ENCODE assay signal across 30 mouse cellular contexts in genomic region chr5:150891262-150891940, GRCm38 (mm10).
DNase-seq lines count a peak whose midpoint lies in the region; ATAC-seq and TF ChIP-seq lines count a peak whose summit lies in the region.
"Had no signal": no experiment of that assay in that cellular context is flagged by ENCODE, and none has a peak within 500 bp of the region (broad histone marks: within the 10 kb centered on the region; RNA-seq: fewer than 3 reads in every experiment).

No protein-coding gene starts in this region.

- in situ Hi-C loops in CH12.LX (cut with MboI; ENCODE audit: low pct_ligation_motif_present, low pct_unique_long_range_greater_than_20kb, low sequenced_read_pairs), result no loop called here

- no peak overlapping the region for H3K4me3 ChIP-seq in CH12.LX (replicated peaks in 1 of 3; ENCODE audit: low read depth in 2 of 3, low read length in 2 of 3, poor library complexity in 1 of 3)
- no peak overlapping the region for H3K4me3 ChIP-seq in heart, adult 2 months
- H3K4me3 ChIP-seq: embryonic facial prominence, embryonic 12.5 days; heart, embryonic 12.5 days; hindbrain, embryonic 13.5 days; limb, embryonic 15.5 days; midbrain, embryonic 13.5 days had no signal

- peaks cover 0 to 11% of the 10 kb centered on the region in 2 experiments; a peak in 2 of 4 replicates for H3K4me1 ChIP-seq in CH12.LX (ENCODE audit: control insufficient read depth in 1 of 2, insufficient read depth in 2 of 2)
- H3K4me1 ChIP-seq in heart, adult 2 months (ENCODE audit: control insufficient read depth, insufficient read depth, low read length), result no peaks in the 10 kb centered on the region
- H3K4me1 ChIP-seq: limb, embryonic 15.5 days had no signal

- no peak for TF ChIP-seq POLR2A in CH12.LX (IDR thresholded peaks at IDR 0.05; ENCODE audit: low read depth, low read length)
- no peak for TF ChIP-seq POLR2A in heart, adult 2 months (IDR thresholded peaks at IDR 0.05; ENCODE audit: insufficient read depth, low read depth, low read length)

- DNase-seq in A20 (ENCODE audit: low read depth, low spot score), result peak; percentile 17
- DNase-seq in CH12.LX (ENCODE audit: extremely low read depth), result peak; percentile 12
- DNase-seq in R1 (ENCODE audit: low read depth, low spot score), result peak; percentile 73
- DNase-seq in lung, postnatal 4 days, result no peak
- no peak for DNase-seq in liver
- DNase-seq in heart, adult 2 months, result no peak
- DNase-seq: adrenal gland, postnatal 10 days; B cell, adult 2 months; cerebellum, adult 11-12 months; cerebellum, adult 9-11 months; embryo, embryonic 11 days; forebrain, postnatal 0 days; gastrocnemius, postnatal 10 days; heart, adult 18-20 months; heart, postnatal 4 days; kidney, adult 18-20 months; kidney, postnatal 36 days; layer of hippocampus, postnatal 36 days; left cerebral cortex, postnatal 4 days; lung, adult 2 months; lung, postnatal 10 days; thymus, adult 2 months; thymus, postnatal 36 days had no signal

- H3K9me3 ChIP-seq in CH12.LX (replicated peaks; ENCODE audit: low read length), result no peaks in the 10 kb centered on the region
- H3K9me3 ChIP-seq: embryonic facial prominence, embryonic 12.5 days; heart, embryonic 12.5 days; hindbrain, embryonic 13.5 days; limb, embryonic 15.5 days; midbrain, embryonic 13.5 days had no signal

- H3K27me3 ChIP-seq in CH12.LX (replicated peaks), result no peaks in the 10 kb centered on the region
- H3K27me3 ChIP-seq in heart, adult 2 months (ENCODE audit: control insufficient read depth, insufficient read depth, low read length), result no peaks in the 10 kb centered on the region
- H3K27me3 ChIP-seq: embryonic facial prominence, embryonic 12.5 days; heart, embryonic 12.5 days; hindbrain, embryonic 13.5 days; limb, embryonic 15.5 days; midbrain, embryonic 13.5 days had no signal

- ATAC-seq in megakaryocyte progenitor cell, adult 5-6 weeks (replicated peaks; ENCODE audit: poor library complexity), result 0 out of 2 replicates have a peak, but pooled peaks have one; percentile 11
- ATAC-seq: forebrain, postnatal 0 days; midbrain, embryonic 13.5 days had no signal

- no peak for TF ChIP-seq CTCF in CH12.LX (conservative IDR thresholded peaks at IDR 0.05 in 1 of 2, IDR thresholded peaks at IDR 0.05 in 1 of 2; ENCODE audit: low read depth in 2 of 2, low read length in 2 of 2)
- no peak for TF ChIP-seq CTCF in heart, adult 2 months (IDR thresholded peaks at IDR 0.05)

- no peak overlapping the region for H3K4me2 ChIP-seq in CH12.LX (ENCODE audit: insufficient read depth, low read depth, poor library complexity, severe bottlenecking)
- H3K4me2 ChIP-seq: embryonic facial prominence, embryonic 12.5 days; heart, embryonic 12.5 days; hindbrain, embryonic 13.5 days; limb, embryonic 15.5 days; midbrain, embryonic 13.5 days had no signal

- H3K27ac ChIP-seq in CH12.LX (ENCODE audit: insufficient read depth, low read depth), result no peak overlapping the region
- no peak overlapping the region for H3K27ac ChIP-seq in heart, adult 2 months
- H3K27ac ChIP-seq: embryonic facial prominence, embryonic 12.5 days; hindbrain, embryonic 13.5 days; limb, embryonic 15.5 days; liver, embryonic 14.5 days; midbrain, embryonic 13.5 days had no signal

- intact Hi-C loops in heart, adult 2 months (cut with DNase I), result no loop called here

- dilution Hi-C loops in CH12.LX (cut with MboI; ENCODE audit: extremely low pct_ligation_motif_present, extremely low pct_unique_long_range_greater_than_20kb, low sequenced_read_pairs), result no loop called here

- no peak overlapping the region for H3K9ac ChIP-seq in CH12.LX (ENCODE audit: insufficient read depth, low read depth)
- no peak overlapping the region for H3K9ac ChIP-seq in heart, adult 2 months (ENCODE audit: low read depth, low read length)
- H3K9ac ChIP-seq: embryonic facial prominence, embryonic 12.5 days; forebrain, postnatal 0 days; heart, embryonic 12.5 days; hindbrain, embryonic 13.5 days; limb, embryonic 15.5 days; liver, embryonic 14.5 days; midbrain, embryonic 13.5 days had no signal

- no peak for TF ChIP-seq EP300 in CH12.LX (IDR thresholded peaks at IDR 0.05; ENCODE audit: low read length)
- no peak for TF ChIP-seq EP300 in heart, adult 2 months (IDR thresholded peaks at IDR 0.05; ENCODE audit: insufficient read depth, low read depth, low read length)

- no peaks in the 10 kb centered on the region for H3K79me2 ChIP-seq in CH12.LX (replicated peaks; ENCODE audit: control insufficient read depth, extremely low read depth, insufficient read depth, poor library complexity, severe bottlenecking)
- no peaks in the 10 kb centered on the region for H3K79me2 ChIP-seq in heart, adult 2 months (replicated peaks; ENCODE audit: control insufficient read depth, insufficient read depth, low read length)

- no peak for TF ChIP-seq RAD21 in CH12.LX (IDR thresholded peaks at IDR 0.05; ENCODE audit: low read depth, low read length)

- 70% methylated on average over 7 of the region's 7 CpGs for WGBS in heart, adult 2 months

- no peaks in the 10 kb centered on the region for H3K36me3 ChIP-seq in CH12.LX (replicated peaks in 1 of 2; ENCODE audit: control insufficient read depth in 1 of 2, insufficient read depth in 1 of 2, low read length in 1 of 2)
- no peaks in the 10 kb centered on the region for H3K36me3 ChIP-seq in heart, adult 2 months (ENCODE audit: control insufficient read depth, insufficient read depth, low read length)
- H3K36me3 ChIP-seq: embryonic facial prominence, embryonic 12.5 days; heart, embryonic 12.5 days; hindbrain, embryonic 13.5 days; limb, embryonic 15.5 days; midbrain, embryonic 13.5 days had no signal

TF ChIP-seq in CH12.LX, 34 proteins besides CTCF, POLR2A, EP300 and RAD21:
- TF ChIP-seq ZMIZ1 (IDR thresholded peaks at IDR 0.05; ENCODE audit: low read depth, low read length) (no peak), ZKSCAN1 (IDR thresholded peaks at IDR 0.05; ENCODE audit: borderline replicate concordance, low read depth, low read length) (no peak), ZNF384 (IDR thresholded peaks at IDR 0.05; ENCODE audit: low read depth, low read length) (no peak), PAX5 (IDR thresholded peaks at IDR 0.05; ENCODE audit: low read length) (no peak), BHLHE40 (IDR thresholded peaks at IDR 0.05; ENCODE audit: low read depth, low read length) (peak; percentile 54), IRF4 (IDR thresholded peaks at IDR 0.05; ENCODE audit: low read depth, low read length) (no peak), NELFE (IDR thresholded peaks at IDR 0.05; ENCODE audit: low read depth, low read length) (no peak), E2F4 (IDR thresholded peaks at IDR 0.05; ENCODE audit: insufficient replicate concordance, low read depth, low read length) (no peak)

Comparison
In these comparisons a context has a peak if more than half of its experiments do, and no peak if none do; other contexts are left out.
1. DNase-seq: peak in A20 (single experiment), CH12.LX (single experiment) and R1 (single experiment); none in lung, postnatal 4 days (0 of 2), liver (single experiment) and heart, adult 2 months (0 of 2).